Mouse (Mus musculus) embryonic facial prominence, embryonic 11.5 days (tissue): ENCODE data around the gene Abhd14b. TPM values are rescaled to one million over a fixed set of nuclear protein-coding genes. Genes with fewer than 3 reads are reported as not detected.

Experiments used
- ATAC-seq: fragments of 200-750 bp; cut with Nextera tagmentation; replicated peaks from 2 replicates; pipeline ENCODE4 v1.8.0; 2017; ENCODE audit warnings: low read depth; ENCODE audit not compliant: insufficient number of reproducible peaks, low FRiP score, low TSS enrichment
- DNase-seq: peaks from one replicate; pipeline ENCODE4 v3.0.0-alpha.2; 2015; ENCODE audit warnings: low spot score
- H3K27ac ChIP-seq: fragments of 300-500 bp; sonication (generic); replicated peaks from 2 replicates; pipeline ENCODE4 v1.5.1; 2014; ENCODE audit warnings: mild to moderate bottlenecking, low read depth, low read length, control low read depth
- H3K27me3 ChIP-seq: fragments of 300-500 bp; sonication (generic); 2 replicates; pipeline ENCODE4 v1.6.1; 2014; ENCODE audit warnings: mild to moderate bottlenecking, low read length, moderate library complexity, mixed read lengths; ENCODE audit not compliant: control insufficient read depth, insufficient read depth
- H3K36me3 ChIP-seq: fragments of 300-500 bp; sonication (generic); replicated peaks from 2 replicates; pipeline ENCODE4 v1.6.1; 2014; ENCODE audit warnings: low read depth, mild to moderate bottlenecking, low read length, moderate library complexity, mixed read lengths; ENCODE audit not compliant: control insufficient read depth, insufficient read depth
- H3K4me1 ChIP-seq: fragments of 300-500 bp; sonication (generic); 2 replicates; pipeline ENCODE4 v1.6.1; 2014; ENCODE audit warnings: low read length, mixed read lengths; ENCODE audit not compliant: control insufficient read depth, insufficient read depth
- H3K4me2 ChIP-seq: fragments of 300-500 bp; sonication (generic); 2 replicates; pipeline ENCODE4 v1.6.1; 2014; ENCODE audit warnings: low read depth, mild to moderate bottlenecking, control low read depth, low read length, moderate library complexity
- H3K4me3 ChIP-seq: fragments of 300-500 bp; sonication (generic); 2 replicates; pipeline ENCODE4 v1.5.1; 2014; ENCODE audit warnings: low read depth, low read length, control low read depth
- H3K9ac ChIP-seq: fragments of 300-500 bp; sonication (generic); replicated peaks from 2 replicates; pipeline ENCODE4 v1.6.1; 2014; ENCODE audit warnings: mild to moderate bottlenecking, control low read depth, low read length
- H3K9me3 ChIP-seq: fragments of 300-500 bp; sonication (generic); replicated peaks from 2 replicates; pipeline ENCODE4 v1.6.1; 2016; ENCODE audit warnings: mild to moderate bottlenecking, low read length, inconsistent platforms, mixed read lengths; ENCODE audit not compliant: control insufficient read depth
- WGBS: fragments of 180-500 bp; shearing (Covaris S2); extraction: QIAGEN DNeasy Blood & Tissue Kit; methylation state at CpG from one replicate; pipeline ENCODE4 v1.1.7; 2014; 5-methylcytosine and 5-hydroxymethylcytosine counted together
- polyA plus RNA-seq: library from polyadenylated mRNA; unstranded; fragments of >200 nt; fragmentation: Nextera tagmentation; extraction: Ambion mirVana; gene quantifications from 2 replicates; pipeline ENCODE4 v1.2.1, GENCODE M21; 2014

Gene Abhd14b
- polyA plus RNA-seq, 1 experiment from 2014 or later, result 4.9 TPM

GRCm38 (mm10) chr9:106462430-106462800 lies 15.2 kb downstream of the Abhd14b start:
- Histone ChIP-seq H3K9me3 (no peaks in the 10 kb centered on the region), H3K9ac (no peak overlapping the region), H3K4me2 (no peak overlapping the region), H3K27me3 (no peaks in the 10 kb centered on the region), H3K27ac (no peak overlapping the region), H3K4me1 (peaks cover 14% of the 10 kb centered on the region), H3K4me3 (no peak overlapping the region), H3K36me3 (peaks cover 11% of the 10 kb centered on the region)
- ATAC-seq (no peak), DNase-seq (no peak)
- WGBS, result 90% methylated on average over 12 of the region's 12 CpGs

- 85% methylated on average over 21 of the region's 21 CpGs for WGBS
- Histone ChIP-seq H3K9me3 (no peaks in the 10 kb centered on the region), H3K36me3 (peaks cover 11% of the 10 kb centered on the region), H3K4me2 (no peak overlapping the region), H3K27me3 (no peaks in the 10 kb centered on the region), H3K27ac (no peak overlapping the region), H3K4me1 (peaks cover 9% of the 10 kb centered on the region), H3K4me3 (no peak overlapping the region), H3K9ac (no peak overlapping the region)
- ATAC-seq, result no peak
- DNase-seq, result no peak
These were observed 16.1 kb downstream of the Abhd14b start for GRCm38 (mm10) chr9:106463122-106464063.

- Histone ChIP-seq H3K4me2 (peak overlapping the region; percentile 85), H3K9ac (peak overlapping the region; percentile 82), H3K27ac (peak overlapping the region; percentile 2; the same call in 1 of the 2 replicates), H3K9me3 (no peaks in the 10 kb centered on the region), H3K4me3 (peak overlapping the region; percentile 49), H3K27me3 (no peaks in the 10 kb centered on the region), H3K36me3 (peaks cover 11% of the 10 kb centered on the region), H3K4me1 (peaks cover 7% of the 10 kb centered on the region)
- DNase-seq (peak; percentile 79), ATAC-seq (peak; percentile 53)
- WGBS, result 2% methylated on average over 98 of the region's 99 CpGs
These were observed 17.7 kb downstream of the Abhd14b start for GRCm38 (mm10) chr9:106464751-106465541.

GRCm38 (mm10) chr9:106465571-106466200 lies 18.4 kb downstream of the Abhd14b start, which contains the start of gene Gpr62:
Gene Gpr62 (minus strand): TSS chr9:106465938.
- DNase-seq, result no peak
- peaks cover 8% of the 10 kb centered on the region for H3K36me3 ChIP-seq
- H3K27ac ChIP-seq, result peak within 1 kb of the TSS; percentile 2; the same call in 1 of the 2 replicates
- H3K9me3 ChIP-seq, result no peaks in the 10 kb centered on the region
- no peaks in the 10 kb centered on the region for H3K27me3 ChIP-seq
- WGBS, result 34% methylated on average over 26 of the region's 26 CpGs
- peak within 1 kb of the TSS; percentile 85 for H3K4me2 ChIP-seq
- peak within 1 kb of the TSS; percentile 82 for H3K9ac ChIP-seq
- H3K4me1 ChIP-seq, result peaks cover 7% of the 10 kb centered on the region; the same call in 1 of the 2 replicates
- ATAC-seq, result no peak; the same call in 1 of the 2 replicates
- H3K4me3 ChIP-seq, result peak within 1 kb of the TSS; percentile 49

- Histone ChIP-seq H3K4me3 (no peak overlapping the region), H3K4me2 (no peak overlapping the region), H3K9me3 (no peaks in the 10 kb centered on the region), H3K36me3 (peaks cover 8% of the 10 kb centered on the region), H3K27me3 (no peaks in the 10 kb centered on the region), H3K4me1 (peaks cover 7% of the 10 kb centered on the region; the same call in 1 of the 2 replicates), H3K9ac (no peak overlapping the region), H3K27ac (no peak overlapping the region)
- WGBS, result 95% methylated on average over 6 of the region's 6 CpGs
- DNase-seq (no peak), ATAC-seq (no peak)
These were observed 19.5 kb downstream of the Abhd14b start for GRCm38 (mm10) chr9:106466721-106467120.

- H3K9me3 ChIP-seq, result no peaks in the 10 kb centered on the region
- peaks cover 7% of the 10 kb centered on the region; the same call in 1 of the 2 replicates for H3K4me1 ChIP-seq
- no peak overlapping the region for H3K4me2 ChIP-seq
- no peak for DNase-seq
- H3K4me3 ChIP-seq, result no peak overlapping the region
- 80% methylated on average over 7 of the region's 7 CpGs for WGBS
- H3K27ac ChIP-seq, result no peak overlapping the region
- ATAC-seq, result no peak
- no peak overlapping the region for H3K9ac ChIP-seq
- no peaks in the 10 kb centered on the region for H3K27me3 ChIP-seq
- peaks cover 6% of the 10 kb centered on the region for H3K36me3 ChIP-seq
These were observed 20.5 kb downstream of the Abhd14b start for GRCm38 (mm10) chr9:106467746-106468145.

GRCm38 (mm10) chr9:106469317-106469716 lies 22.1 kb downstream of the Abhd14b start:
- WGBS, result 60% methylated on average over 6 of the region's 6 CpGs
- no peaks in the 10 kb centered on the region for H3K9me3 ChIP-seq
- DNase-seq (no peak), ATAC-seq (no peak)
- H3K36me3 ChIP-seq, result no peaks in the 10 kb centered on the region
- H3K9ac ChIP-seq, result no peak overlapping the region
- no peak overlapping the region for H3K27ac ChIP-seq
- peaks cover 7% of the 10 kb centered on the region; the same call in 1 of the 2 replicates for H3K4me1 ChIP-seq
- H3K4me2 ChIP-seq, result no peak overlapping the region
- H3K4me3 ChIP-seq, result no peak overlapping the region
- no peaks in the 10 kb centered on the region for H3K27me3 ChIP-seq
